26 mouse cellular contexts compared by ENCODE assay signal in genomic region chr6:59196746-59197145, GRCm38 (mm10).
"Had no signal": no experiment of that assay in that cellular context is flagged by ENCODE, and none has a peak within 500 bp of the region (broad histone marks: within the 10 kb centered on the region; RNA-seq: fewer than 3 reads in every experiment).

No protein-coding gene starts in this region.

- H3K9ac ChIP-seq: heart, embryonic 13.5 days; heart, embryonic 15.5 days; hindbrain, embryonic 12.5 days; hindbrain, embryonic 14.5 days; intestine, embryonic 15.5 days; limb, embryonic 13.5 days; limb, embryonic 15.5 days; liver, embryonic 12.5 days; liver, embryonic 14.5 days had no signal

- H3K27ac ChIP-seq: heart, adult 2 months; heart, embryonic 13.5 days; heart, embryonic 15.5 days; hindbrain, embryonic 10.5 days; hindbrain, embryonic 12.5 days; hindbrain, embryonic 14.5 days; intestine, embryonic 15.5 days; limb, embryonic 13.5 days; limb, embryonic 15.5 days; liver, embryonic 12.5 days; liver, embryonic 14.5 days had no signal

- H3K4me2 ChIP-seq: heart, embryonic 11.5 days; heart, embryonic 13.5 days; heart, embryonic 15.5 days; hindbrain, embryonic 12.5 days; hindbrain, embryonic 14.5 days; intestine, embryonic 15.5 days; limb, embryonic 13.5 days; limb, embryonic 15.5 days; liver, embryonic 12.5 days had no signal

- H3K4me3 ChIP-seq: heart, adult 2 months; heart, embryonic 13.5 days; heart, embryonic 15.5 days; hindbrain, embryonic 10.5 days; hindbrain, embryonic 12.5 days; intestine, embryonic 15.5 days; limb, embryonic 13.5 days; limb, embryonic 15.5 days; liver, embryonic 12.5 days had no signal

- ATAC-seq: hindbrain, embryonic 16.5 days; inflammation-experienced regulatory T-cells, adult 6 months; intestine, embryonic 15.5 days; intestine, postnatal 0 days; liver, embryonic 12.5 days had no signal

- H3K27me3 ChIP-seq: heart, embryonic 13.5 days; heart, embryonic 15.5 days; hindbrain, embryonic 12.5 days; intestine, embryonic 15.5 days; limb, embryonic 13.5 days; limb, embryonic 15.5 days; liver, embryonic 12.5 days had no signal

- DNase-seq: gastrocnemius, postnatal 14 days; gastrocnemius, postnatal 36 days; heart, adult 11 months; heart, adult 2 months; heart, postnatal 4 days; kidney, adult 18-20 months; kidney, adult 8-10 months; kidney, postnatal 10 days; kidney, postnatal 25 days; layer of hippocampus, adult 9-11 months; layer of hippocampus, postnatal 36 days; left cerebral cortex, postnatal 4 days had no signal

- H3K4me1 ChIP-seq: heart, embryonic 15.5 days; hindbrain, embryonic 12.5 days; intestine, embryonic 15.5 days; limb, embryonic 13.5 days; limb, embryonic 15.5 days; liver, embryonic 12.5 days had no signal

- H3K36me3 ChIP-seq: heart, embryonic 13.5 days; heart, embryonic 15.5 days; hindbrain, embryonic 10.5 days; hindbrain, embryonic 12.5 days; intestine, embryonic 15.5 days; limb, embryonic 13.5 days; limb, embryonic 15.5 days; liver, embryonic 12.5 days had no signal

- H3K9me3 ChIP-seq: heart, embryonic 13.5 days; heart, embryonic 15.5 days; hindbrain, embryonic 10.5 days; hindbrain, embryonic 12.5 days; intestine, embryonic 15.5 days; limb, embryonic 13.5 days; limb, embryonic 15.5 days; liver, embryonic 12.5 days had no signal
